Mouse (Mus musculus) kidney, embryonic 16.5 days (tissue): Measurements from ENCODE around the gene Krtap19-3. TPM values are rescaled to one million over a fixed set of nuclear protein-coding genes. Genes with fewer than 3 reads are reported as not detected.

ENCODE experiments used
- polyA plus RNA-seq: library from polyadenylated mRNA; unstranded; fragments of >200 nt; fragmentation: Nextera tagmentation; extraction: Ambion mirVana; gene quantifications from 2 replicates; pipeline ENCODE4 v1.2.1, GENCODE M21; 2015

The Krtap19-3 gene
- polyA plus RNA-seq, 1 experiment from 2014 or later = not detected

Other genes with a start within 250 kb of the Krtap19-3 start
- not detected in 2 replicates for gene Krtap26-1, start 230.2 kb downstream of the Krtap19-3 start, polyA plus RNA-seq
- not detected in 2 replicates for gene Krtap27-1, start 206.4 kb downstream of the Krtap19-3 start, polyA plus RNA-seq
- not detected in 2 replicates for gene 2310061N02Rik, start 170.1 kb downstream of the Krtap19-3 start, polyA plus RNA-seq
- gene Krtap13-1, start 149.2 kb downstream of the Krtap19-3 start, polyA plus RNA-seq = not detected in 2 replicates
- not detected in 2 replicates for gene Krtap13, start 126.4 kb downstream of the Krtap19-3 start, polyA plus RNA-seq
- gene 2310034C09Rik, start 119.2 kb downstream of the Krtap19-3 start, polyA plus RNA-seq = not detected in 2 replicates
- not detected in 2 replicates for gene 2310057N15Rik, start 103.8 kb downstream of the Krtap19-3 start, polyA plus RNA-seq
- 0.31 TPM in 1 of 2 replicates, not detected in the other for gene Gm5965, start 100.1 kb downstream of the Krtap19-3 start, polyA plus RNA-seq
- not detected in 2 replicates for gene Gm20741, start 65.8 kb downstream of the Krtap19-3 start, polyA plus RNA-seq
- not detected in 2 replicates for gene Krtap15, start 57.8 kb downstream of the Krtap19-3 start, polyA plus RNA-seq
- gene Krtap14, start 51.9 kb downstream of the Krtap19-3 start, polyA plus RNA-seq = not detected in 2 replicates
- not detected in 2 replicates for gene Krtap19-1, start 8.6 kb downstream of the Krtap19-3 start, polyA plus RNA-seq
- not detected in 2 replicates for gene Krtap19-2, start 3.8 kb downstream of the Krtap19-3 start, polyA plus RNA-seq
- not detected in 2 replicates for gene Krtap19-4, start 7.1 kb upstream of the Krtap19-3 start, polyA plus RNA-seq
- not detected in 2 replicates for gene Krtap19-5, start 18.4 kb upstream of the Krtap19-3 start, polyA plus RNA-seq
- not detected in 2 replicates for gene Krtap19-9b, start 54.2 kb upstream of the Krtap19-3 start, polyA plus RNA-seq
- gene Krtap16-3, start 84.8 kb upstream of the Krtap19-3 start, polyA plus RNA-seq = not detected in 2 replicates
- gene Krtap22-2, start 132.7 kb upstream of the Krtap19-3 start, polyA plus RNA-seq = not detected in 2 replicates
- not detected in 2 replicates for gene Gm10229, start 137.2 kb upstream of the Krtap19-3 start, polyA plus RNA-seq
- gene Krtap6-1, start 153.7 kb upstream of the Krtap19-3 start, polyA plus RNA-seq = not detected in 2 replicates
- gene Gm10228, start 163.4 kb upstream of the Krtap19-3 start, polyA plus RNA-seq = not detected in 2 replicates
- gene Krtap6-5, start 169.8 kb upstream of the Krtap19-3 start, polyA plus RNA-seq = not detected in 2 replicates
- gene 1110025L11Rik, start 186.0 kb upstream of the Krtap19-3 start, polyA plus RNA-seq = not detected in 2 replicates
- gene Krtap6-3, start 206.0 kb upstream of the Krtap19-3 start, polyA plus RNA-seq = not detected in 2 replicates